Mouse (Mus musculus) embryonic facial prominence, embryonic 13.5 days (tissue): ENCODE data around the gene Tspan18. TPM values are rescaled to one million over a fixed set of nuclear protein-coding genes. Genes with fewer than 3 reads are reported as not detected.

Experiments
- ATAC-seq: fragments of 200-750 bp; cut with Nextera tagmentation; 2 replicates; pipeline ENCODE4 v1.8.0; 2017; ENCODE audit warnings: low read depth; ENCODE audit not compliant: insufficient number of reproducible peaks, insufficient read depth, low FRiP score, low TSS enrichment
- H3K27ac ChIP-seq: fragments of 300-500 bp; sonication (generic); 2 replicates; pipeline ENCODE4 v1.5.1; 2015; ENCODE audit warnings: moderate library complexity, mild to moderate bottlenecking, inconsistent platforms
- H3K27me3 ChIP-seq: fragments of 300-500 bp; sonication (generic); 2 replicates; pipeline ENCODE4 v1.6.1; 2015; ENCODE audit warnings: mild to moderate bottlenecking, inconsistent platforms
- H3K36me3 ChIP-seq: fragments of 300-500 bp; sonication (generic); 2 replicates; pipeline ENCODE4 v1.6.1; 2015; ENCODE audit warnings: mild to moderate bottlenecking, inconsistent platforms
- H3K4me1 ChIP-seq: fragments of 300-500 bp; sonication (generic); 2 replicates; pipeline ENCODE4 v1.6.1; 2015; ENCODE audit warnings: inconsistent platforms
- H3K4me2 ChIP-seq: fragments of 300-500 bp; sonication (generic); 2 replicates; pipeline ENCODE4 v1.6.1; 2015; ENCODE audit warnings: moderate library complexity, mild to moderate bottlenecking, inconsistent platforms
- H3K4me3 ChIP-seq: fragments of 300-500 bp; sonication (generic); 2 replicates; pipeline ENCODE4 v1.5.1; 2015; ENCODE audit warnings: mild to moderate bottlenecking, inconsistent platforms
- H3K9ac ChIP-seq: fragments of 300-500 bp; sonication (generic); 2 replicates; pipeline ENCODE4 v1.6.1; 2015; ENCODE audit warnings: mild to moderate bottlenecking, inconsistent platforms
- H3K9me3 ChIP-seq: fragments of 300-500 bp; sonication (generic); 2 replicates; pipeline ENCODE4 v1.6.1; 2016; ENCODE audit warnings: inconsistent platforms
- WGBS: fragments of 180-500 bp; shearing (Covaris S2); methylation state at CpG from one replicate; pipeline ENCODE4 v1.1.7; 2015; ENCODE audit warnings: mixed read lengths; 5-methylcytosine and 5-hydroxymethylcytosine counted together
- polyA plus RNA-seq: library from polyadenylated mRNA; unstranded; fragments of >200 nt; fragmentation: Nextera tagmentation; extraction: Ambion mirVana; gene quantifications from 2 replicates; pipeline ENCODE4 v1.2.1, GENCODE M21; 2015

Tspan18 gene
- 17.7 and 20.8 TPM in 2 replicates for polyA plus RNA-seq

- peaks cover 14% of the 10 kb centered on the region for H3K4me1 ChIP-seq
These were observed at the start of gene Tspan18 for GRCm38 (mm10) chr2:93333817-93334731. Tspan18 (minus strand) TSS chr2:93334505.

GRCm38 (mm10) chr2:93383831-93384230 lies 49.5 kb upstream of the Tspan18 start:
- Histone ChIP-seq H3K27me3 (no peaks in the 10 kb centered on the region; the same call in 1 of the 2 replicates), H3K36me3 (no peaks in the 10 kb centered on the region), H3K9ac (no peak overlapping the region), H3K4me1 (peaks cover 6% of the 10 kb centered on the region; the same call in 1 of the 2 replicates), H3K9me3 (no peaks in the 10 kb centered on the region), H3K27ac (no peak overlapping the region), H3K4me3 (no peak overlapping the region), H3K4me2 (no peak overlapping the region)
- no peak for ATAC-seq
- WGBS = 63% methylated on average over 5 of the region's 5 CpGs

More at GRCm38 (mm10) chr2:93333817-93334731, at the start of gene Tspan18:
- peak within 1 kb of the TSS; percentile 39 for H3K27ac ChIP-seq
- peak within 1 kb of the TSS; percentile 99 for H3K4me2 ChIP-seq
- H3K4me3 ChIP-seq = peak within 1 kb of the TSS; percentile 67
- no peaks in the 10 kb centered on the region for H3K9me3 ChIP-seq
- ATAC-seq = peak; percentile 71
- no peaks in the 10 kb centered on the region for H3K36me3 ChIP-seq
- H3K9ac ChIP-seq = peak within 1 kb of the TSS; percentile 79
- peaks cover 13% of the 10 kb centered on the region for H3K27me3 ChIP-seq
- WGBS = under 1% methylated on average over 85 of the region's 95 CpGs

- H3K36me3 ChIP-seq = no peaks in the 10 kb centered on the region
- H3K4me3 ChIP-seq = no peak overlapping the region
- 16% methylated on average over 2 of the region's 2 CpGs for WGBS
- H3K4me2 ChIP-seq = no peak overlapping the region
- H3K9ac ChIP-seq = no peak overlapping the region
- H3K4me1 ChIP-seq = peaks cover 13% of the 10 kb centered on the region; the same call in 1 of the 2 replicates
- 0 out of 2 replicates have a peak, but pooled peaks cover 3% of the 10 kb centered on the region for H3K9me3 ChIP-seq
- no peaks in the 10 kb centered on the region for H3K27me3 ChIP-seq
- no peak for ATAC-seq
- H3K27ac ChIP-seq = no peak overlapping the region
These were observed 46.4 kb upstream of the Tspan18 start for GRCm38 (mm10) chr2:93380680-93381089.

- Histone ChIP-seq H3K9me3 (0 out of 2 replicates have a peak, but pooled peaks cover 3% of the 10 kb centered on the region), H3K36me3 (no peaks in the 10 kb centered on the region), H3K4me1 (peaks cover 13% of the 10 kb centered on the region; the same call in 1 of the 2 replicates), H3K27me3 (no peaks in the 10 kb centered on the region), H3K9ac (no peak overlapping the region), H3K27ac (0 out of 2 replicates have a peak overlapping the region, but pooled peaks have one; percentile 35), H3K4me3 (no peak overlapping the region), H3K4me2 (peak overlapping the region; percentile 5; the same call in 1 of the 2 replicates)
- WGBS = 35% methylated on average over 15 of the region's 15 CpGs
- no peak for ATAC-seq
These were observed 43.5 kb upstream of the Tspan18 start for GRCm38 (mm10) chr2:93377797-93378196.

GRCm38 (mm10) chr2:93377157-93377556 lies 42.9 kb upstream of the Tspan18 start:
- Histone ChIP-seq H3K9me3 (0 out of 2 replicates have a peak, but pooled peaks cover 3% of the 10 kb centered on the region), H3K27me3 (no peaks in the 10 kb centered on the region), H3K27ac (no peak overlapping the region), H3K4me1 (peaks cover 12% of the 10 kb centered on the region; the same call in 1 of the 2 replicates), H3K4me2 (no peak overlapping the region), H3K9ac (no peak overlapping the region), H3K4me3 (no peak overlapping the region), H3K36me3 (no peaks in the 10 kb centered on the region)
- ATAC-seq = no peak
- whole genome bisulfite sequencing = 94% methylated on average over 3 of the region's 3 CpGs

GRCm38 (mm10) chr2:93372872-93373271 lies 38.6 kb upstream of the Tspan18 start:
- Histone ChIP-seq H3K36me3 (no peaks in the 10 kb centered on the region), H3K4me3 (no peak overlapping the region), H3K9me3 (0 out of 2 replicates have a peak, but pooled peaks cover 3% of the 10 kb centered on the region), H3K27me3 (no peaks in the 10 kb centered on the region), H3K27ac (no peak overlapping the region), H3K4me2 (no peak overlapping the region), H3K9ac (no peak overlapping the region), H3K4me1 (peaks cover 23% of the 10 kb centered on the region)
- WGBS = 93% methylated on average over 10 of the region's 10 CpGs
- no peak for ATAC-seq

- Histone ChIP-seq H3K9ac (no peak overlapping the region), H3K9me3 (0 out of 2 replicates have a peak, but pooled peaks cover 2% of the 10 kb centered on the region), H3K4me3 (no peak overlapping the region), H3K4me1 (peaks cover 20% of the 10 kb centered on the region), H3K27ac (no peak overlapping the region), H3K36me3 (no peaks in the 10 kb centered on the region), H3K4me2 (no peak overlapping the region), H3K27me3 (no peaks in the 10 kb centered on the region)
- 7% methylated on average over 5 of the region's 6 CpGs for WGBS
- ATAC-seq = no peak
These were observed 37.8 kb upstream of the Tspan18 start for GRCm38 (mm10) chr2:93372097-93372571.

GRCm38 (mm10) chr2:93368954-93369353 lies 34.6 kb upstream of the Tspan18 start:
- H3K36me3 ChIP-seq = no peaks in the 10 kb centered on the region
- peaks cover 3% of the 10 kb centered on the region for H3K27me3 ChIP-seq
- H3K4me2 ChIP-seq = no peak overlapping the region
- no peaks in the 10 kb centered on the region for H3K9me3 ChIP-seq
- H3K4me1 ChIP-seq = peaks cover 24% of the 10 kb centered on the region
- no peak overlapping the region for H3K9ac ChIP-seq
- H3K27ac ChIP-seq = no peak overlapping the region
- no peak overlapping the region for H3K4me3 ChIP-seq
- ATAC-seq = no peak
- 55% methylated on average over 8 of the region's 8 CpGs for WGBS

GRCm38 (mm10) chr2:93367962-93368361 lies 33.7 kb upstream of the Tspan18 start:
- Histone ChIP-seq H3K4me2 (no peak overlapping the region), H3K36me3 (no peaks in the 10 kb centered on the region), H3K27me3 (peaks cover 3% of the 10 kb centered on the region), H3K4me3 (no peak overlapping the region), H3K9ac (no peak overlapping the region), H3K27ac (no peak overlapping the region), H3K4me1 (peaks cover 24% of the 10 kb centered on the region), H3K9me3 (no peaks in the 10 kb centered on the region)
- ATAC-seq = no peak
- WGBS = 19% methylated on average over 6 of the region's 6 CpGs

GRCm38 (mm10) chr2:93365411-93365810 lies 31.1 kb upstream of the Tspan18 start:
- Histone ChIP-seq H3K27ac (no peak overlapping the region), H3K9ac (no peak overlapping the region), H3K4me1 (peaks cover 22% of the 10 kb centered on the region), H3K4me3 (no peak overlapping the region), H3K9me3 (no peaks in the 10 kb centered on the region), H3K27me3 (peaks cover 3% of the 10 kb centered on the region), H3K4me2 (no peak overlapping the region), H3K36me3 (no peaks in the 10 kb centered on the region)
- no peak for ATAC-seq
- WGBS = 55% methylated on average over 9 of the region's 9 CpGs

- Histone ChIP-seq H3K4me3 (no peak overlapping the region), H3K9ac (no peak overlapping the region), H3K27me3 (peaks cover 3% of the 10 kb centered on the region), H3K36me3 (no peaks in the 10 kb centered on the region), H3K9me3 (no peaks in the 10 kb centered on the region), H3K27ac (no peak overlapping the region), H3K4me2 (no peak overlapping the region), H3K4me1 (peaks cover 22% of the 10 kb centered on the region)
- no peak for ATAC-seq
- 65% methylated on average over 2 of the region's 2 CpGs for WGBS
These were observed 30.6 kb upstream of the Tspan18 start for GRCm38 (mm10) chr2:93364951-93365350.
